Comparison of ENCODE assay signal across 30 mouse cellular contexts in genomic region chr8:88342026-88342425, GRCm38 (mm10). TPM values are rescaled to one million over a fixed set of nuclear protein-coding genes. Genes with fewer than 3 reads are reported as not detected.
A peak's percentile ranks its signal among the peaks of the same experiment; 100 is the strongest.
DNase-seq lines count a peak whose midpoint lies in the region; ATAC-seq lines count a peak whose summit lies in the region.
"Had no signal": no experiment of that assay in that cellular context is flagged by ENCODE, and none has a peak within 500 bp of the region (broad histone marks: within the 10 kb centered on the region; RNA-seq: fewer than 3 reads in every experiment).

No protein-coding gene starts in this region.

- no peak overlapping the region for H3K4me3 ChIP-seq in heart, embryonic 13.5 days
- H3K4me3 ChIP-seq: forebrain, embryonic 10.5 days; forebrain, embryonic 15.5 days; kidney, embryonic 15.5 days; left cerebral cortex, adult 2 months; limb, embryonic 13.5 days; liver, embryonic 12.5 days had no signal

- no peak overlapping the region for H3K4me2 ChIP-seq in heart, embryonic 13.5 days
- H3K4me2 ChIP-seq: forebrain, embryonic 15.5 days; kidney, embryonic 15.5 days; limb, embryonic 13.5 days; liver, embryonic 12.5 days; midbrain, embryonic 11.5 days had no signal

- intact Hi-C loops in heart, postnatal 10 days (cut with DNase I), result no loop called here

- 90% methylated on average over 4 of the region's 4 CpGs for WGBS in heart, embryonic 13.5 days

- H3K4me1 ChIP-seq in heart, embryonic 13.5 days, result peaks cover 33% of the 10 kb centered on the region
- H3K4me1 ChIP-seq: forebrain, embryonic 10.5 days; kidney, embryonic 15.5 days; limb, embryonic 13.5 days; liver, embryonic 12.5 days had no signal

- H3K9me3 ChIP-seq in heart, embryonic 13.5 days, result no peaks in the 10 kb centered on the region
- H3K9me3 ChIP-seq: forebrain, embryonic 10.5 days; forebrain, embryonic 15.5 days; kidney, embryonic 15.5 days; limb, embryonic 13.5 days; liver, embryonic 12.5 days had no signal

- H3K36me3 ChIP-seq in heart, embryonic 13.5 days, result peaks cover 98% of the 10 kb centered on the region

- DNase-seq in frontal cortex, adult 2 months (ENCODE audit: extremely low spot score in 1 of 2, low spot score in 1 of 2), result no peak
- DNase-seq in heart, postnatal 10 days, result no peak
- DNase-seq in 3T3-L1 (ENCODE audit: low read depth, low spot score), result peak; percentile 55
- peak; percentile 58 for DNase-seq in NIH3T3 (ENCODE audit: low read depth)
- no peak for DNase-seq in spleen, postnatal 14 days (ENCODE audit: low spot score in 2 of 2)
- DNase-seq: adrenal gland, postnatal 10 days; cerebellum, adult 8-10 months; cerebellum, postnatal 25 days; gastrocnemius, postnatal 36 days; kidney, adult 18-20 months; kidney, postnatal 25 days; liver, postnatal 0 days; lung, postnatal 36 days; right cerebral cortex, adult 18-20 months; spleen, adult 18-20 months; thymus, adult 18-20 months; thymus, postnatal 25 days had no signal

- H3K9ac ChIP-seq in heart, embryonic 13.5 days, result no peak overlapping the region
- H3K9ac ChIP-seq: forebrain, embryonic 15.5 days; kidney, embryonic 15.5 days; limb, embryonic 13.5 days; liver, embryonic 12.5 days; liver, postnatal 0 days had no signal

- peak overlapping the region; percentile 92 for H3K27ac ChIP-seq in heart, embryonic 13.5 days (replicated peaks)
- H3K27ac ChIP-seq: forebrain, embryonic 10.5 days; forebrain, embryonic 15.5 days; kidney, embryonic 15.5 days; left cerebral cortex, adult 2 months; limb, embryonic 13.5 days; liver, embryonic 12.5 days; stomach, postnatal 0 days had no signal

- 0 out of 2 replicates have a peak, but pooled peaks have one; percentile 16 for ATAC-seq in frontal cortex, adult (ENCODE audit: low TSS enrichment)
- ATAC-seq in heart, embryonic 13.5 days (ENCODE audit: extremely low read depth, insufficient number of reproducible peaks, low FRiP score, low TSS enrichment), result no peak
- ATAC-seq: forebrain, embryonic 15.5 days; hindbrain, embryonic 16.5 days; liver, embryonic 12.5 days; liver, postnatal 0 days; midbrain, embryonic 16.5 days; Patski had no signal

- H3K27me3 ChIP-seq in heart, embryonic 13.5 days (replicated peaks), result no peaks in the 10 kb centered on the region
- H3K27me3 ChIP-seq: forebrain, embryonic 15.5 days; kidney, embryonic 15.5 days; limb, embryonic 13.5 days; liver, embryonic 12.5 days; Patski had no signal

RNA-seq across cellular contexts. Expression of gene Brd7, which starts 20.0 kb away (rescaled TPM):
- polyA plus RNA-seq in frontal cortex, adult 2 months (2012; rRNA removed), result 54.5 and 66.0 TPM in 2 replicates
- 67.1 and 68.2 TPM in 2 replicates for polyA plus RNA-seq in heart, embryonic 13.5 days (2015; fragmentation: Nextera tagmentation; extraction: Ambion mirVana)
- total RNA-seq in heart, postnatal 10 days (2021), result 10 to 100 TPM; 68.0 to 78.8 TPM

Comparison
In these comparisons a context has a peak if more than half of its experiments do, and no peak if none do; other contexts are left out.
1. DNase-seq: peak in 3T3-L1 (single experiment) and NIH3T3 (single experiment); none in frontal cortex, adult 2 months (0 of 2), heart, postnatal 10 days (0 of 2) and spleen, postnatal 14 days (0 of 2).